Mouse (Mus musculus): ENCODE data around the gene Aoc3. TPM values are rescaled to one million over a fixed set of nuclear protein-coding genes. Genes with fewer than 3 reads are reported as not detected.
"Not testable (repeated sequence)": the region's sequence is repeated elsewhere in the genome, so short reads cannot be mapped to it uniquely, and the experiment has no call there.

Gene Aoc3
- polyA plus RNA-seq, 1 experiment from 2014 or later = 1.9 TPM

DNA sequence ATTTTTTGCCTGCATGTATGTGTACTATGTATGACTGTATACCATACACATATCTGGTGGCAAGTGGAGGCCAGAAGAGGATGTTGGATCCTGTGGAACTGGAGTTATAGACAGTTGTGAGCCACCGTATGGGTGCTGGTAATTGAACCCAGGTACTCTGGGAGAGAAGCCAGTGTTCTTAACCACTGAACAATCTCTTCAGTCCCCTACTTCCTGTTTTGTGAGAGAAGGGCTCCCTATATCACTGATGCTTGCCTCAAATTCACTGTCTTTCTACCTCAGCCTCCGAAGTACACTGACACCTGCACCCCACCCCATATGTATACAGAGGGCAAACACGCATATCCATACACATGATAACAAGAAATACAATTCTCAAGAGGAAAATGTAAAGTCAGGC is 19.3 kb upstream of the Aoc3 start:
- Histone ChIP-seq H3K4me3 (no peak overlapping the region), H3K27ac (no peak overlapping the region), H3K36me3 (no peaks in the 10 kb centered on the region), H3K9ac (no peak overlapping the region), H3K4me2 (no peak overlapping the region), H3K27me3 (no peaks in the 10 kb centered on the region), H3K9me3 (replicated peaks) (no peaks in the 10 kb centered on the region), H3K4me1 (replicated peaks) (peaks cover 2% of the 10 kb centered on the region; the same call in 1 of the 2 replicates)
- ATAC-seq (replicated peaks; ENCODE audit: insufficient number of reproducible peaks, insufficient read depth, low FRiP score, low read depth) = no peak
- WGBS = 79% methylated on average over 3 of the region's 3 CpGs

DNA sequence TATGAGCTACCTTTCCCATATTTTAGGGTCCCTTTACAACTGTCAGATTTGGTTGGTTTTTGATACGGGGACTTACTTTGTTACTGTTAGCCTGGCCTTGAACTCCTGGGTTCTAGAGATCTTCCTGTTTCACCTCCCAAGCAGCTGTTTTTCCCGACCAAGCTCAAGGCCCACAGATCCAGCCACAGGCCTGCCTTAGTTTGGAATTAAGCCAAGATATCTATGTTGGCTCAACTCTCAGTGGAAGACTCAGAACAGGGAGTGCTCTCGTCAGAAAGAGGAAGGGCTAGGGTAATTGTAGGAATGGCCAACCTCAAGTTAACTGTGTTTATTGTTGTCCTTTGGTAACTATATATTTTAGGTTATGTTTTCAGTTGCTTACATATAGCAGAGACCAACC is 18.3 kb upstream of the Aoc3 start:
- 45% methylated on average over 3 of the region's 3 CpGs for WGBS
- Histone ChIP-seq H3K4me2 (no peak overlapping the region), H3K4me1 (replicated peaks) (peaks cover 9% of the 10 kb centered on the region), H3K4me3 (no peak overlapping the region), H3K9ac (no peak overlapping the region), H3K27ac (no peak overlapping the region), H3K27me3 (no peaks in the 10 kb centered on the region), H3K36me3 (no peaks in the 10 kb centered on the region), H3K9me3 (replicated peaks) (no peaks in the 10 kb centered on the region)
- no peak for ATAC-seq (replicated peaks; ENCODE audit: insufficient number of reproducible peaks, insufficient read depth, low FRiP score, low read depth)

DNA sequence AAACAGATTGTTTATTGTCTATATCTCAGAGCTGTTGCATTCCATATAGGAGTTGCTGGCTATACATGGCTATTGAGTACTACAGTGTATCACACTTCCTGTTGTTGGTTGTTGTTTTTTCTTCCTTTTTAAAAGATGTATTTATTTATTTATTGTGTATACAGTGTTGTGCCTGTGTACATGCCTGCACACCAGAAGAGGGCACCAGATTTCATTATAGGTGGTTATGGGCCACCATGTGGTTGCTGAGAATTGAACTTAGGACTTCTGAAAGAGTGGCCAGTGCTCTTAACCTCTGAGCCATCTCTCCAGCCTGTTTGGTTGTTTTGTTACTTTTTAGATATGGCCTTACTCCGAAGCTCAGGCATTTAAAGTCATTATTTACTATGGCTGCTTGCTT is 15.8 kb upstream of the Aoc3 start:
- Histone ChIP-seq H3K36me3 (peaks cover 17% of the 10 kb centered on the region), H3K27me3 (no peaks in the 10 kb centered on the region), H3K9me3 (replicated peaks) (no peaks in the 10 kb centered on the region), H3K4me1 (replicated peaks) (peaks cover 17% of the 10 kb centered on the region), H3K4me3 (no peak overlapping the region), H3K27ac (no peak overlapping the region), H3K4me2 (no peak overlapping the region), H3K9ac (no peak overlapping the region)
- WGBS = 97% methylated on average over 1 of the region's 1 CpGs
- no peak for ATAC-seq (replicated peaks; ENCODE audit: insufficient number of reproducible peaks, insufficient read depth, low FRiP score, low read depth)

DNA sequence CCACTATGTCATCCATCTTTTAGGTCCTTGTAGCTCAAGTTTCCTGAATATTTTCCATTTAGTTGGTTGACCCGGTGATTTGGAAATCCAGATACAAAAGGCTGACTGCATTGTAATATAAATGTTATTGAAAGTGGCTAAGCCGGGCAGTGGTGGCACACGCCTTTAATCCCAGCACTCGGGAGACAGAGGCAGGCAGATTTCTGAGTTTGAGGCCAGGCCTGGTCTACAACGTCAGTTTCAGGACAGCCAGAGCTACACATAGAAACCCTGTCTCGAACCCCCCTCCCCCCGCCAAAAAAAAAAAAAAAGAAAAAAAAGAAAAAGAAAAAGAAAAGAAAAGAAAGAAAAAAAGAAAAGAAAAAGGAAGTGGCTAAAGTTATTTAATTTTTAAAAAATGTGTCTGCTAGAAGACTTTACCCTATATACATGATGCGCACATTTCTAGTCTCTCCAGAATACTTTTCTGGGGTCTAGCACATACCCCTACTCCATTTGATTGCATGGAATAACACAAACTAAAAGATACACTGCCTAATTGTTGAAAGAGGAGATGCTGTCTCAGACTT is 15.2 kb upstream of the Aoc3 start:
- no peak for ATAC-seq (replicated peaks; ENCODE audit: insufficient number of reproducible peaks, insufficient read depth, low FRiP score, low read depth)

DNA sequence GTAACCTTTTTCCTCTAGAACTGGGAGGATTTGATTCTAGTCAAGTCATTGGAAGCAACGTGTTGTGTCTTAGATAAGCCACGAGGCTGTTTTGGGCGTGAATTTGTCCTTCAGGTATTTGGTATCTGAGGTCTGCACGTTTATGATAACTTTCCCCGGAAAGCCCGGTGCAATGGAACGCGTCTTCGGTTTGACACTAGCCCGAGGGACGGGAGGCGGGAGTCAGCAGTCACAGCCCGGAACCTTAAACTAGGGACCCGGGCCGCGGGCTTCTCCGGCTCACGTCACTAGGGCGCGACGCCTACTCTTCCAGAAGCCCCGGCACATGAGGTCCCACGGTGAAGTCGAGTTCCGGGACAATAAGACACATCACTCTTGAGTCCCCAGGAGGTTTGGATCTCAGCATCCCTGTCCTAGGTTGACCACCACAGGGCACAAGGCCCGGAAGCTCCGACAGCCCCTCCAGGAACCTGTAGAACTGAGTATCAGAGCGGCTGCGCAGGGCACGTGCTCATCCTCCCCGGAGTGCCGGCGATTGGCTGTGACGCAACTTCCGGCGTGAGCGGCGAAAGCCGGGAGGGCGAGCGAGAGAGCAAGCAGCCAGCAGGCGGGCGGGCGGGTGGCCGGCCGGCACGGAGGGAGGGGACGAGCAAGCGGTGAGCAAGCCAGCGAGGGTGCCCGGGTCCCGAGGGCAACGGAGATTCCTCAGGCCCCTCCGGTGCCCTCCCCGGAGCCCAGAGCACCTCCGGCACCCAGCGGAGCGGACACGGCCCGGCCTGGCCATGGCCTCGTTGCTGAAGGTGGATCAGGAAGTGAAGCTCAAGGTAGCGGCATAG is 14.5 kb upstream of the Aoc3 start, which contains the start of gene Psme3:
Gene Psme3 (plus strand): TSS at position 549 of the 836 bp plus-strand sequence.
- Histone ChIP-seq H3K36me3 (peaks cover 31% of the 10 kb centered on the region), H3K4me2 (peak within 1 kb of the TSS; percentile 96), H3K27me3 (no peaks in the 10 kb centered on the region), H3K4me3 (peak within 1 kb of the TSS; percentile 86), H3K9ac (peak within 1 kb of the TSS; percentile 92), H3K27ac (peak within 1 kb of the TSS; percentile 78), H3K9me3 (replicated peaks) (no peaks in the 10 kb centered on the region), H3K4me1 (replicated peaks) (peaks cover 17% of the 10 kb centered on the region)
- peak; percentile 88 for ATAC-seq (replicated peaks; ENCODE audit: insufficient number of reproducible peaks, insufficient read depth, low FRiP score, low read depth)
- under 1% methylated on average over 62 of the region's 62 CpGs for WGBS

More for the DNA sequence above, 15.2 kb upstream of the Aoc3 start:
- WGBS = 82% methylated on average over 8 of the region's 8 CpGs
- peak overlapping the region; percentile 86 for H3K4me3 ChIP-seq
- no peaks in the 10 kb centered on the region for H3K9me3 ChIP-seq (replicated peaks)
- peaks cover 17% of the 10 kb centered on the region for H3K4me1 ChIP-seq (replicated peaks)
- H3K9ac ChIP-seq = peak overlapping the region; percentile 92
- peaks cover 23% of the 10 kb centered on the region for H3K36me3 ChIP-seq
- H3K4me2 ChIP-seq = peak overlapping the region; percentile 96
- H3K27ac ChIP-seq = peak overlapping the region; percentile 78
- H3K27me3 ChIP-seq = no peaks in the 10 kb centered on the region

DNA sequence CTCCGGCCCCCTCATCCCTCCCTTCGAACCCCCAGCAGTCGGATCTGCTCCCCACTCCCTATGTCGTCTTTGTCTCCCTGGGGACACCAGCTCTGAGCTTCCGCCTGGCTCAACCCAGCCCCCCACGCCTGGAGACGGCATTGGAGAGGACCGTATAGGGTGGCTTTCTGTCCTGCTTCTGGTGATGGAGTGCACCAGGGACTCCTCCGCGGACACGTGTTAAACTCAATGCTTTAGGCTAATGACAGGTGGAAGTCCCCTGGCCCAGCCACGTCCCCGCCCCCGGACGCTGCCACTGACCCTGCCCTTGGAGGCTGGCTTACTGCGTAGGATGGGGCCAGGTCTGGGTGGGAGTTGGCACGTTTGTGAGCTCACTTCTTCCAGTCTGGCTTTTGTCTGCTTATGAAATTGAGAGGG is 13.9 kb upstream of the Aoc3 start:
- Histone ChIP-seq H3K9ac (peak overlapping the region; percentile 92), H3K27ac (peak overlapping the region; percentile 78), H3K9me3 (replicated peaks) (no peaks in the 10 kb centered on the region), H3K27me3 (no peaks in the 10 kb centered on the region), H3K4me1 (replicated peaks) (peaks cover 17% of the 10 kb centered on the region), H3K4me2 (peak overlapping the region; percentile 96), H3K4me3 (peak overlapping the region; percentile 86), H3K36me3 (peaks cover 37% of the 10 kb centered on the region)
- WGBS = 0% methylated on average over 17 of the region's 17 CpGs
- ATAC-seq (replicated peaks; ENCODE audit: insufficient number of reproducible peaks, insufficient read depth, low FRiP score, low read depth) = peak; percentile 56

DNA sequence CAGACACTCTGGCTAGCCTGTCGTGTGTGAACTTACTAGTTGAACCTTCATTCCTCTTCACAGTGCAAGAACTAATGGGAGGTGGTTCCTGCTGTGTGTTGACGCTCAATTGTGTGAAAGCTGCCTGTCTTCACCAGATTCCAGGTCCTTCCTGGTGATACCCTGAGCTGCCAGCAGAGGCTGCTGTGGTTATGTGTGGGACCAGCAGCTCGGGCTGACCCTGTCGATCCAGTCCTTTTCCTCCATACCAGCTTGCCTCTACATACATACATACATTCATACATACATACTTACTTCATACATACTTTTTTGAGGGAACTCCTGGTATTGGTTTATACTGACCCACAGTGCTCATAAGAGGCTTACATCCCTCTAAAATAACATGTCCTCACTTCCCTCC is 6.8 kb upstream of the Aoc3 start:
- Histone ChIP-seq H3K27me3 (no peaks in the 10 kb centered on the region), H3K27ac (no peak overlapping the region), H3K4me1 (replicated peaks) (peaks cover 6% of the 10 kb centered on the region), H3K4me3 (no peak overlapping the region), H3K36me3 (peaks cover 62% of the 10 kb centered on the region), H3K4me2 (no peak overlapping the region), H3K9ac (no peak overlapping the region), H3K9me3 (replicated peaks) (no peaks in the 10 kb centered on the region)
- WGBS = 9% methylated on average over 4 of the region's 4 CpGs
- 0 out of 2 replicates have a peak, but pooled peaks have one; percentile 19 for ATAC-seq (replicated peaks; ENCODE audit: insufficient number of reproducible peaks, insufficient read depth, low FRiP score, low read depth)

DNA sequence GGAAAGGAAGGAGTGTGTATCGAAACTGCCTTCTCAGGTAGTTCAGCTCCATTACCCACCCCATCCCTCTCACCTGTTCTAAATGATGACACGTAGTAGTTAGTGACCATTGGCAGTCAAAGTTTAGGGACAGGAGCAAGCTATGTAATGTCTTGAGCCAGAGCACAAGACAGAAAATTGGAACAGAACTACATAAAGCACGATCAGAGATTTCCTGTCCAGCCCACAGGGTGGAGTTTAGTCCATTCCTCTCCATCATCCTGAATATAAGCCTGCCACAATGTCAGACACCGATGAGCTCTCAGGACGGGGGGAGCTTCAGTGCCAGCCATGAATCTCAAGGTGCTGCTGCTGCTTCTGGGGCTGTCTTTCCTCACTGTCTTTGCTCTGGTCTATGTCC is 5.6 kb upstream of the Aoc3 start, which contains the start of gene Aoc2:
Gene Aoc2 (plus strand): TSS at position 301 of the 400 bp plus-strand sequence.
- Histone ChIP-seq H3K36me3 (peaks cover 52% of the 10 kb centered on the region), H3K4me2 (no peak within 1 kb of the TSS), H3K4me3 (no peak within 1 kb of the TSS), H3K27me3 (no peaks in the 10 kb centered on the region), H3K9me3 (replicated peaks) (no peaks in the 10 kb centered on the region), H3K4me1 (replicated peaks) (peaks cover 13% of the 10 kb centered on the region), H3K27ac (no peak within 1 kb of the TSS), H3K9ac (no peak within 1 kb of the TSS)
- WGBS = 80% methylated on average over 5 of the region's 5 CpGs
- ATAC-seq (replicated peaks; ENCODE audit: insufficient number of reproducible peaks, insufficient read depth, low FRiP score, low read depth) = no peak

DNA sequence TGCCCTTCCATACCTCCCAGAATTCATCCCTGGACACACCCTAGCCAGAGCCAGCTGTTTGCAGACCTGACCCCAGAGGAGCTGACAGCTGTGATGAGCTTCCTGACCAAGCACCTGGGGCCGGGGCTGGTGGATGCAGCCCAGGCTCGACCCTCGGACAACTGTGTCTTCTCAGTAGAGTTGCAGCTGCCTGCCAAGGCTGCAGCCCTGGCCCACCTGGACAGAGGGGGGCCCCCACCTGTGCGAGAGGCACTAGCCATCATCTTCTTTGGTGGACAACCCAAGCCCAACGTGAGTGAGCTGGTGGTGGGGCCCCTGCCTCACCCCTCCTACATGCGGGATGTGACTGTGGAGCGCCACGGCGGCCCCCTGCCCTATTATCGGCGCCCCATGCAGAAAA is 5.2 kb upstream of the Aoc3 start:
- not testable (repeated sequence) for H3K4me2 ChIP-seq; H3K4me3 ChIP-seq; H3K9me3 ChIP-seq (replicated peaks); ATAC-seq (replicated peaks; ENCODE audit: insufficient number of reproducible peaks, insufficient read depth, low FRiP score, low read depth); H3K9ac ChIP-seq; H3K27ac ChIP-seq; H3K27me3 ChIP-seq
- Histone ChIP-seq H3K4me1 (replicated peaks) (peaks cover 13% of the 10 kb centered on the region), H3K36me3 (peaks cover 48% of the 10 kb centered on the region)
- 86% methylated on average over 11 of the region's 11 CpGs for WGBS

DNA sequence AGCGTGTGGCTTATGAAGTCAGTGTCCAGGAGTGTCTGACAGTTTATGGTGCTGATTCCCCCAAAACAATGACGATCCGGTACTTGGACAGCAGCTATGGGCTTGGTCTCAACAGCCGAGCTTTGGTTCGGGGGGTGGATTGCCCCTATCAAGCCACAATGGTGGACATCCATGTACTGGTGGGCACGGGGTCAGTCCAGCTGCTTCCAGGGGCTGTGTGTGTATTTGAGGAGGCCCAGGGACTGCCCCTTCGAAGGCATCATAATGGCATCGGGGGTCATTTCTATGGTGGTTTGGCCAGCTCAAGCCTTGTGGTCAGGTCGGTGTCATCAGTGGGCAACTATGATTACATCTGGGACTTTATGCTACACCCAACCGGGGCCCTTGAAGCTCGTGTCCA is 4.3 kb upstream of the Aoc3 start:
- Histone ChIP-seq H3K27me3 (no peaks in the 10 kb centered on the region), H3K9ac (no peak overlapping the region), H3K36me3 (peaks cover 38% of the 10 kb centered on the region)

DNA sequence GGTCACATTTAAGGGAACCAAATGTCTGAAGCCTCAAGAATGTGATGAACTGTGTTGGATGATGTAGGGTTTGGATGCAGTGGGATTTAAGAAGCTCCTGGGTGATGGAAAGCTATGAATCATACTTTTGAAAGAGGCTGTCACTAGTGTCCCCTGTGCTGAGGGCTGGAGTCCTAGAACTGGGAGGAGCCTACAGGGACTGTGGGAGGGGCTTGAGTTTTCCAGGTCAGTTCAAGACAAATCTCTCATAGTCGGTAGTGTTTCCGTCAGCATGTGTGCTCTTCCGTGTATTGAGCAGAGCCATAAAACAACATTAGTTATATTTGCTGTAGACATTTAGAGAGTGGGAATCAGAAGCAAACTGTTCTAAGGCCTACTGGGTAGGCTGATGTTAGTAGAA is 3.1 kb upstream of the Aoc3 start:
- Histone ChIP-seq H3K27ac (no peak overlapping the region), H3K4me3 (no peak overlapping the region), H3K4me2 (no peak overlapping the region), H3K9ac (no peak overlapping the region), H3K4me1 (replicated peaks) (peaks cover 13% of the 10 kb centered on the region), H3K9me3 (replicated peaks) (no peaks in the 10 kb centered on the region), H3K36me3 (peaks cover 27% of the 10 kb centered on the region), H3K27me3 (no peaks in the 10 kb centered on the region)
- ATAC-seq (replicated peaks; ENCODE audit: insufficient number of reproducible peaks, insufficient read depth, low FRiP score, low read depth) = no peak
- WGBS = 41% methylated on average over 3 of the region's 3 CpGs

More for the DNA sequence above, 4.3 kb upstream of the Aoc3 start:
- no peaks in the 10 kb centered on the region for H3K9me3 ChIP-seq (replicated peaks)
- H3K4me1 ChIP-seq (replicated peaks) = peaks cover 13% of the 10 kb centered on the region
- no peak overlapping the region for H3K4me3 ChIP-seq
- ATAC-seq (replicated peaks; ENCODE audit: insufficient number of reproducible peaks, insufficient read depth, low FRiP score, low read depth) = no peak
- WGBS = 84% methylated on average over 11 of the region's 11 CpGs
- no peak overlapping the region for H3K4me2 ChIP-seq
- no peak overlapping the region for H3K27ac ChIP-seq
